Comparison of ENCODE assay signal across 20 mouse cellular contexts in the genomic region with DNA sequence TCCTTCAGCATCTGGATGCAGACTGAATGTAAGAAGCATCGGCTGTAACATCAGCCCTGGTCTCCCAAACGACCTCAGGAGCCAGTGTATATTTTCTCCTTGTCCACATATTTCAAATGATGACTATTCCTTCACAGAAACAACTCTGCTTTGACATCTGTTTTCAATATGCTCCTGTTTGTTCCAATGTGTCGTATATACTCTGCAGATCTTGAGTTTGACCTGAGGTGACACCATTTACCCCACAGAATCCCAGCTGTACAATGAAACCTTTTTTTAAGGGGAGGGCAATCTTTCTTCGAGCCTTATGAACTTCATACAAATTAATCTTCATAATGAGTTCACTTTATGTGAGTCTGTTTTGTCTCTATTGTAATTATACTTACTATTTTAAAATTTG.
A peak's percentile ranks its signal among the peaks of the same experiment; 100 is the strongest.
DNase-seq lines count a peak whose midpoint lies in the region; ATAC-seq and TF ChIP-seq lines count a peak whose summit lies in the region.
"Had no signal": no experiment of that assay in that cellular context is flagged by ENCODE, and none has a peak within 500 bp of the region (broad histone marks: within the 10 kb centered on the region; RNA-seq: fewer than 3 reads in every experiment).

No protein-coding gene starts in this region.

- peaks cover 2% of the 10 kb centered on the region; the same call in 1 of the 2 replicates for H3K4me1 ChIP-seq in kidney, embryonic 14.5 days (ENCODE audit: control insufficient read depth, insufficient read depth, low read length)
- no peaks in the 10 kb centered on the region for H3K4me1 ChIP-seq in intestine, postnatal 0 days (replicated peaks; ENCODE audit: control insufficient read depth, insufficient read depth, low read length)
- H3K4me1 ChIP-seq: hindbrain, embryonic 12.5 days; intestine, embryonic 15.5 days; liver, embryonic 12.5 days had no signal

- no peak overlapping the region for H3K9ac ChIP-seq in kidney, embryonic 14.5 days (ENCODE audit: low read depth, low read length)
- H3K9ac ChIP-seq in intestine, postnatal 0 days (ENCODE audit: low read depth, low read length): no peak overlapping the region
- H3K9ac ChIP-seq: hindbrain, embryonic 12.5 days; intestine, embryonic 15.5 days; liver, embryonic 12.5 days had no signal

- DNase-seq in kidney, adult 11 months: no peak
- DNase-seq in 3T3-L1 (ENCODE audit: low read depth, low spot score): peak; percentile 44
- peak; percentile 77 for DNase-seq in embryo, embryonic 11 days
- peak; percentile 84 for DNase-seq in forelimb bud, embryonic 11.5 days (ENCODE audit: low read depth, low spot score)
- no peak for DNase-seq in heart, postnatal 14 days
- DNase-seq in adrenal gland, postnatal 14 days: no peak
- DNase-seq: cerebellum, adult 9-11 months; gastrocnemius, postnatal 36 days; layer of hippocampus, postnatal 36 days; lung, adult 2 months; lung, postnatal 36 days; right cerebral cortex, postnatal 25 days had no signal

- 18% methylated on average over 4 of the region's 4 CpGs for WGBS in kidney, embryonic 14.5 days
- WGBS in intestine, postnatal 0 days: 46% methylated on average over 4 of the region's 4 CpGs

- TF ChIP-seq CTCF in intestine, postnatal 0 days (IDR thresholded peaks at IDR 0.05; ENCODE audit: low read depth): no peak

- H3K4me2 ChIP-seq in kidney, embryonic 14.5 days (replicated peaks; ENCODE audit: low read depth, low read length): no peak overlapping the region
- no peak overlapping the region for H3K4me2 ChIP-seq in intestine, postnatal 0 days (replicated peaks; ENCODE audit: low read depth)
- H3K4me2 ChIP-seq: hindbrain, embryonic 12.5 days; intestine, embryonic 15.5 days; liver, embryonic 12.5 days had no signal

- no peaks in the 10 kb centered on the region for H3K27me3 ChIP-seq in kidney, embryonic 14.5 days (ENCODE audit: control insufficient read depth, insufficient read depth, low read length)
- no peaks in the 10 kb centered on the region for H3K27me3 ChIP-seq in intestine, postnatal 0 days (replicated peaks; ENCODE audit: control insufficient read depth, insufficient read depth, low read length)
- H3K27me3 ChIP-seq: CH12.LX; hindbrain, embryonic 12.5 days; intestine, embryonic 15.5 days; liver, embryonic 12.5 days had no signal

- intact Hi-C loops in heart, postnatal 14 days (cut with DNase I): no loop called here

- no peak overlapping the region for H3K27ac ChIP-seq in kidney, embryonic 14.5 days (ENCODE audit: low read depth, low read length)
- H3K27ac ChIP-seq in intestine, postnatal 0 days (ENCODE audit: low read depth, low read length): no peak overlapping the region
- H3K27ac ChIP-seq: hindbrain, embryonic 12.5 days; intestine, embryonic 15.5 days; liver, embryonic 12.5 days had no signal

- 0 out of 2 replicates have a peak, but pooled peaks have one; percentile 24 for ATAC-seq in kidney, embryonic 14.5 days (ENCODE audit: low FRiP score, low TSS enrichment)
- ATAC-seq in intestine, postnatal 0 days: no peak
- ATAC-seq: forebrain, embryonic 16.5 days; intestine, embryonic 15.5 days; liver, embryonic 12.5 days; midbrain, embryonic 16.5 days had no signal

- no peak overlapping the region for H3K4me3 ChIP-seq in kidney, embryonic 14.5 days (ENCODE audit: low read length)
- no peak overlapping the region for H3K4me3 ChIP-seq in intestine, postnatal 0 days (ENCODE audit: low read depth, low read length)
- H3K4me3 ChIP-seq: hindbrain, embryonic 12.5 days; intestine, embryonic 15.5 days; liver, embryonic 12.5 days had no signal

- H3K9me3 ChIP-seq in kidney, embryonic 14.5 days (ENCODE audit: control insufficient read depth, low read length): no peaks in the 10 kb centered on the region
- no peaks in the 10 kb centered on the region for H3K9me3 ChIP-seq in intestine, postnatal 0 days (ENCODE audit: control insufficient read depth)
- H3K9me3 ChIP-seq: hindbrain, embryonic 12.5 days; intestine, embryonic 15.5 days; liver, embryonic 12.5 days had no signal

- H3K36me3 ChIP-seq in kidney, embryonic 14.5 days (ENCODE audit: control insufficient read depth, insufficient read depth, low read length): no peaks in the 10 kb centered on the region
- no peaks in the 10 kb centered on the region for H3K36me3 ChIP-seq in intestine, postnatal 0 days (ENCODE audit: control insufficient read depth, insufficient read depth)
- H3K36me3 ChIP-seq: hindbrain, embryonic 12.5 days; intestine, embryonic 15.5 days; liver, embryonic 12.5 days had no signal

Comparison
In these comparisons a context has a peak if more than half of its experiments do, and no peak if none do; other contexts are left out.
1. DNase-seq: peak in 3T3-L1 (single experiment), embryo, embryonic 11 days (single experiment) and forelimb bud, embryonic 11.5 days (single experiment); none in kidney, adult 11 months (single experiment), heart, postnatal 14 days (0 of 2) and adrenal gland, postnatal 14 days (single experiment).